Mouse (Mus musculus) embryo, embryonic 10.5 days (tissue): ENCODE measurements around the gene Mgst1.

Experiments used
- DNase-seq: peaks from one replicate; pipeline ENCODE4 v3.0.0-alpha.2; 2015; ENCODE audit warnings: low spot score

Mgst1 gene

GRCm38 (mm10) chr6:138139930-138140329 lies at the start of gene Mgst1:
TSS of gene Mgst1 (plus strand) at chr6:138140316.
- DNase-seq: no peak

- DNase-seq: no peak
Measured at GRCm38 (mm10) chr6:138092432-138092831, 47.7 kb upstream of the Mgst1 start.

- no peak for DNase-seq
Measured at GRCm38 (mm10) chr6:138095060-138095459, 45.1 kb upstream of the Mgst1 start.

- DNase-seq: no peak
Measured at GRCm38 (mm10) chr6:138099646-138100045, 40.5 kb upstream of the Mgst1 start.

- no peak for DNase-seq
Measured at GRCm38 (mm10) chr6:138101843-138102242, 38.3 kb upstream of the Mgst1 start.

- no peak for DNase-seq
Measured at GRCm38 (mm10) chr6:138102940-138103339, 37.2 kb upstream of the Mgst1 start.

GRCm38 (mm10) chr6:138104559-138104958 lies 35.6 kb upstream of the Mgst1 start:
- no peak for DNase-seq

GRCm38 (mm10) chr6:138117496-138117895 lies 22.6 kb upstream of the Mgst1 start:
- DNase-seq: no peak

GRCm38 (mm10) chr6:138128392-138129335 lies 11.5 kb upstream of the Mgst1 start:
- no peak for DNase-seq

- no peak for DNase-seq
Measured at GRCm38 (mm10) chr6:138130541-138130940, 9.6 kb upstream of the Mgst1 start.

- peak; percentile 89 for DNase-seq
Measured at GRCm38 (mm10) chr6:138140336-138140735, 220 bp downstream of the Mgst1 start.

- no peak for DNase-seq
Measured at GRCm38 (mm10) chr6:138141111-138141592, 1.0 kb downstream of the Mgst1 start.

GRCm38 (mm10) chr6:138142604-138143003 lies 2.5 kb downstream of the Mgst1 start:
- no peak for DNase-seq

- DNase-seq: no peak
Measured at GRCm38 (mm10) chr6:138143450-138143849, 3.3 kb downstream of the Mgst1 start.

GRCm38 (mm10) chr6:138153111-138153510 lies 13.0 kb downstream of the Mgst1 start:
- DNase-seq: peak; percentile 80

GRCm38 (mm10) chr6:138163920-138164319 lies 23.8 kb downstream of the Mgst1 start:
- peak; percentile 69 for DNase-seq

- peak; percentile 72 for DNase-seq
Measured at GRCm38 (mm10) chr6:138171480-138172224, 31.5 kb downstream of the Mgst1 start.
